29 mouse cellular contexts compared by ENCODE assay signal in genomic region chr1:131760428-131760820, GRCm38 (mm10). TPM values are rescaled to one million over a fixed set of nuclear protein-coding genes. Genes with fewer than 3 reads are reported as not detected.
DNase-seq lines count a peak whose midpoint lies in the region; ATAC-seq lines count a peak whose summit lies in the region.
"Had no signal": no experiment of that assay in that cellular context is flagged by ENCODE, and none has a peak within 500 bp of the region (broad histone marks: within the 10 kb centered on the region; RNA-seq: fewer than 3 reads in every experiment).

No protein-coding gene starts in this region.

- no peak overlapping the region for H3K9ac ChIP-seq in midbrain, embryonic 16.5 days (ENCODE audit: low read depth, low read length)
- H3K9ac ChIP-seq: embryonic facial prominence, embryonic 12.5 days; forebrain, embryonic 12.5 days; hindbrain, embryonic 14.5 days; liver, embryonic 15.5 days; neural tube, embryonic 12.5 days had no signal

- no peak overlapping the region for H3K27ac ChIP-seq in midbrain, embryonic 16.5 days (ENCODE audit: low read length)
- H3K27ac ChIP-seq: embryonic facial prominence, embryonic 12.5 days; forebrain, embryonic 12.5 days; hindbrain, embryonic 14.5 days; limb, embryonic 10.5 days; liver, embryonic 15.5 days; neural tube, embryonic 12.5 days had no signal

- no peaks in the 10 kb centered on the region for H3K9me3 ChIP-seq in midbrain, embryonic 16.5 days (replicated peaks; ENCODE audit: control insufficient read depth, low read length, poor library complexity, severe bottlenecking)
- H3K9me3 ChIP-seq: embryonic facial prominence, embryonic 12.5 days; forebrain, embryonic 12.5 days; G1E; limb, embryonic 10.5 days; liver, embryonic 15.5 days; neural tube, embryonic 12.5 days had no signal

- H3K4me3 ChIP-seq in midbrain, embryonic 16.5 days (ENCODE audit: low read depth, low read length): no peak overlapping the region
- H3K4me3 ChIP-seq: embryonic facial prominence, embryonic 12.5 days; forebrain, embryonic 12.5 days; limb, embryonic 10.5 days; liver, embryonic 15.5 days; neural tube, embryonic 12.5 days had no signal

- intact Hi-C loops in heart, postnatal 25 days (cut with DNase I): no loop called here

- no peaks in the 10 kb centered on the region for H3K27me3 ChIP-seq in midbrain, embryonic 16.5 days (ENCODE audit: control insufficient read depth, insufficient read depth, low read depth, low read length)
- H3K27me3 ChIP-seq: embryonic facial prominence, embryonic 12.5 days; forebrain, embryonic 12.5 days; liver, embryonic 15.5 days; neural tube, embryonic 12.5 days had no signal

- no peaks in the 10 kb centered on the region for H3K4me1 ChIP-seq in midbrain, embryonic 16.5 days (ENCODE audit: control insufficient read depth, insufficient read depth, low read length)
- H3K4me1 ChIP-seq: embryonic facial prominence, embryonic 12.5 days; limb, embryonic 10.5 days; liver, embryonic 15.5 days had no signal

- no peaks in the 10 kb centered on the region for H3K36me3 ChIP-seq in midbrain, embryonic 16.5 days (ENCODE audit: control insufficient read depth, insufficient read depth, low read length)
- H3K36me3 ChIP-seq: embryonic facial prominence, embryonic 12.5 days; forebrain, embryonic 12.5 days; G1E; limb, embryonic 10.5 days; liver, embryonic 15.5 days; neural tube, embryonic 12.5 days had no signal

- 95% methylated on average over 3 of the region's 3 CpGs for WGBS in midbrain, embryonic 16.5 days

- DNase-seq in heart, adult 11 months: peak; percentile 79
- no peak for DNase-seq in heart, postnatal 25 days (ENCODE audit: low spot score)
- DNase-seq in kidney, postnatal 10 days: peak; percentile 4
- no peak for DNase-seq in kidney, adult 9 months
- peak; percentile 3 for DNase-seq in urinary bladder, postnatal 10 days (ENCODE audit: low spot score)
- DNase-seq in urinary bladder, postnatal 25 days (ENCODE audit: low spot score): no peak
- DNase-seq: adrenal gland, postnatal 36 days; cerebellum, adult 11 months; kidney, adult 11 months; layer of hippocampus, adult 9-11 months; liver; midbrain, embryonic 14.5 days; right cerebral cortex, postnatal 14 days; thymus, adult 2 months; thymus, postnatal 4 days had no signal

- no peak overlapping the region for H3K4me2 ChIP-seq in midbrain, embryonic 16.5 days (ENCODE audit: low read length)
- H3K4me2 ChIP-seq: embryonic facial prominence, embryonic 12.5 days; forebrain, embryonic 12.5 days; heart, embryonic 11.5 days; hindbrain, embryonic 14.5 days; liver, embryonic 15.5 days; neural tube, embryonic 12.5 days had no signal

- no peak for ATAC-seq in midbrain, embryonic 16.5 days
- ATAC-seq: Patski had no signal

RNA-seq across cellular contexts. Expression of gene Slc26a9, which starts 16.6 kb away (rescaled TPM):
- total RNA-seq in heart, postnatal 25 days (2021): not detected
- polyA plus RNA-seq in midbrain, embryonic 16.5 days (2015; fragmentation: Nextera tagmentation; extraction: Ambion mirVana): 0.04 TPM in 2 replicates
- total RNA-seq: adrenal gland, adult 18-20 months; adrenal gland, postnatal 36 days; gastrocnemius, adult 18-20 months; heart, postnatal 14 days; megakaryocyte-erythroid progenitor cell, adult 5-6 weeks had no signal
- polyA plus RNA-seq: forebrain, embryonic 12.5 days; heart, embryonic 11.5 days; limb, embryonic 10.5 days; liver, embryonic 15.5 days; neural tube, embryonic 12.5 days had no signal

RNA-seq across cellular contexts. Expression of gene Pm20d1, which starts 36.8 kb away (rescaled TPM):
- 1 to 10 TPM; 3.1 to 5.1 TPM for total RNA-seq in heart, postnatal 25 days (2021)
- polyA plus RNA-seq in midbrain, embryonic 16.5 days (2015; fragmentation: Nextera tagmentation; extraction: Ambion mirVana): 0.15 and 0.46 TPM in 2 replicates
- total RNA-seq: megakaryocyte-erythroid progenitor cell, adult 5-6 weeks had no signal
- polyA plus RNA-seq: G1E, Patski had no signal

Comparison
In these comparisons a context has a peak if more than half of its experiments do, and no peak if none do; other contexts are left out.
1. DNase-seq: peak in heart, adult 11 months (single experiment), kidney, postnatal 10 days (single experiment) and urinary bladder, postnatal 10 days (single experiment); none in heart, postnatal 25 days (single experiment), kidney, adult 9 months (single experiment) and urinary bladder, postnatal 25 days (single experiment).